In the genomic region with DNA sequence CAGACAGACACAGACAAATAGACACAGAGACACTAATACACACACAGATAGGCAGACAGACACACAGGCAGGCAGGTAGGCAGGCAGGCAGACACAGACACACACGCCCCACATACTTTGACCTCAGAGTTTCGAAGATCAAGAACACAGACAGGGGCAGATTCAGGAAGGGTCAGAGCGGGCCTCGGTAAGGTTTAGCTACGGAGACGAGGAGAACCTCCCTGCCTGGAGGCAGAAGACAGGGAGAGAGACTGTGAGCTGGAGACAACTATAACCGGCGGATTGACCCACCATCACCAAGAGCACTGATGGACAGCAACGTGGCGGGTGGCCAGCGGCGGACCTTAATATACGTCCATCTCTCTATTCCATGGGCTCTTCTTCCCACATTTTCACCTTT, we compare ENCODE assay signal across 8 mouse cellular contexts. TPM values are rescaled to one million over a fixed set of nuclear protein-coding genes. Genes with fewer than 3 reads are reported as not detected.
DNase-seq lines count a peak whose midpoint lies in the region; ATAC-seq and TF ChIP-seq lines count a peak whose summit lies in the region.

No protein-coding gene starts in this region.

- no peaks in the 10 kb centered on the region for H3K9me3 ChIP-seq in hindbrain, embryonic 14.5 days (ENCODE audit: control insufficient read depth, low read length)

- TF ChIP-seq POLR2A in cerebellum, adult 2 months (IDR thresholded peaks at IDR 0.05; ENCODE audit: borderline replicate concordance, insufficient read depth, low read length) = no peak
- TF ChIP-seq POLR2A in bone marrow macrophage, adult 2 months (IDR thresholded peaks at IDR 0.05; ENCODE audit: borderline replicate concordance, low read depth, low read length) = no peak

- no peak for DNase-seq in cerebellum, adult 2 months
- no peak for DNase-seq in hindbrain, embryonic 14.5 days (ENCODE audit: low spot score)
- DNase-seq in right cerebral cortex, postnatal 14 days = no peak
- DNase-seq in thymus, postnatal 4 days = no peak
- no peak for DNase-seq in cerebellum, adult 11-12 months

- peak overlapping the region; percentile 47 for H3K9ac ChIP-seq in hindbrain, embryonic 14.5 days

- H3K27ac ChIP-seq in cerebellum, adult 2 months (ENCODE audit: insufficient read depth, low read length) = no peak overlapping the region
- no peak overlapping the region for H3K27ac ChIP-seq in bone marrow macrophage, adult 2 months (ENCODE audit: insufficient read depth, low read depth, low read length)
- H3K27ac ChIP-seq in hindbrain, embryonic 14.5 days = no peak overlapping the region

- ATAC-seq in cerebellum, adult (ENCODE audit: insufficient number of reproducible peaks, low FRiP score, low TSS enrichment) = no peak
- ATAC-seq in hindbrain, embryonic 14.5 days (ENCODE audit: low FRiP score) = no peak
- peak; percentile 30; the same call in 1 of the 2 replicates for ATAC-seq in megakaryocyte progenitor cell, adult 5-6 weeks (replicated peaks; ENCODE audit: poor library complexity)

- 12% methylated on average over 13 of the region's 13 CpGs for WGBS in cerebellum, adult 2 months
- WGBS in hindbrain, embryonic 14.5 days = 6% methylated on average over 13 of the region's 13 CpGs

- H3K4me2 ChIP-seq in hindbrain, embryonic 14.5 days (replicated peaks) = peak overlapping the region; percentile 82

- no peaks in the 10 kb centered on the region for H3K36me3 ChIP-seq in hindbrain, embryonic 14.5 days (replicated peaks; ENCODE audit: control insufficient read depth, insufficient read depth)

- peak overlapping the region; percentile 6 for H3K4me3 ChIP-seq in cerebellum, adult 2 months (replicated peaks; ENCODE audit: insufficient read depth, low read depth, low read length)
- H3K4me3 ChIP-seq in bone marrow macrophage, adult 2 months (ENCODE audit: insufficient read depth, low read length) = peak overlapping the region; percentile 32
- peak overlapping the region; percentile 29 for H3K4me3 ChIP-seq in hindbrain, embryonic 14.5 days (replicated peaks; ENCODE audit: low read length)

- H3K4me1 ChIP-seq in cerebellum, adult 2 months (ENCODE audit: control insufficient read depth, insufficient read depth, low read length) = peaks cover 6% of the 10 kb centered on the region; the same call in 1 of the 2 replicates
- 0 out of 2 replicates have a peak, but pooled peaks cover 2% of the 10 kb centered on the region for H3K4me1 ChIP-seq in bone marrow macrophage, adult 2 months (ENCODE audit: control insufficient read depth, insufficient read depth, low read length)
- peaks cover 28% of the 10 kb centered on the region for H3K4me1 ChIP-seq in hindbrain, embryonic 14.5 days (replicated peaks; ENCODE audit: control insufficient read depth, insufficient read depth, low read length)

- TF ChIP-seq CTCF in cerebellum, adult 2 months (IDR thresholded peaks at IDR 0.05; ENCODE audit: borderline replicate concordance, insufficient read depth, low read depth, low read length) = no peak
- no peak for TF ChIP-seq CTCF in bone marrow macrophage, adult 2 months (IDR thresholded peaks at IDR 0.05; ENCODE audit: low read depth, low read length)

- 0 out of 2 replicates have a peak, but pooled peaks cover 2% of the 10 kb centered on the region for H3K27me3 ChIP-seq in cerebellum, adult 2 months (ENCODE audit: control insufficient read depth, insufficient read depth, low read length)
- peaks cover 32% of the 10 kb centered on the region for H3K27me3 ChIP-seq in hindbrain, embryonic 14.5 days (ENCODE audit: control insufficient read depth, insufficient read depth, low read length)

RNA-seq across cellular contexts. Expression of gene Foxp4, which starts 50.1 kb away (rescaled TPM):
- 52.4 and 55.4 TPM in 2 replicates for polyA plus RNA-seq in cerebellum, adult 2 months (2012; rRNA removed)
- 5.2 and 6.0 TPM in 2 replicates for polyA plus RNA-seq in bone marrow macrophage, adult 2 months (2012; ENCODE audit: insufficient read depth, insufficient read length, missing spikeins)
- 34.3 and 35.1 TPM in 2 replicates for polyA plus RNA-seq in hindbrain, embryonic 14.5 days (2014; fragmentation: Nextera tagmentation; extraction: Ambion mirVana)
- total RNA-seq in megakaryocyte progenitor cell, adult 5-6 weeks (2015) = 20.1 and 21.3 TPM in 2 replicates
- total RNA-seq in megakaryocyte progenitor cell, adult 5-6 weeks (2017) = 3.2 and 4.0 TPM in 2 replicates
